Mouse (Mus musculus) megakaryocyte-erythroid progenitor cell, adult 5 weeks (primary cell): ENCODE data around the gene Stmn1. TPM values are rescaled to one million over a fixed set of nuclear protein-coding genes. Genes with fewer than 3 reads are reported as not detected.

ENCODE experiments used
- polyA plus RNA-seq: library from polyadenylated mRNA; stranded (reverse); fragments of >175 nt; gene quantifications from 2 replicates; pipeline ENCODE4 v1.2.3, GENCODE M21; 2012

Gene Stmn1
- polyA plus RNA-seq: 421 and 705 TPM in 2 replicates

GRCm38 (mm10) chr4:134468215-134468575 lies at the start of gene Stmn1:
Gene Stmn1 (plus strand): TSS chr4:134468320.

GRCm38 (mm10) chr4:134496595-134497210 lies 28.6 kb downstream of the Stmn1 start, which contains the start of gene Paqr7:
Gene Paqr7 (plus strand): TSS chr4:134496697.

GRCm38 (mm10) chr4:134510845-134511411 lies 42.8 kb downstream of the Stmn1 start, which contains the start of gene Aunip:
Gene Aunip (plus strand): TSS chr4:134510999.

Other genes starting within 250 kb of the Stmn1 start
- gene Catsper4, start 240.9 kb upstream of the Stmn1 start, polyA plus RNA-seq: not detected in 2 replicates
- 0.23 and 0.50 TPM in 2 replicates for gene Cnksr1, start 229.9 kb upstream of the Stmn1 start, polyA plus RNA-seq
- 0.10 and 0.25 TPM in 2 replicates for gene E130218I03Rik, start 224.7 kb upstream of the Stmn1 start, polyA plus RNA-seq
- gene Zfp593, start 222.7 kb upstream of the Stmn1 start, polyA plus RNA-seq: 60.4 and 65.0 TPM in 2 replicates
- not detected in 2 replicates for gene Gm30191, start 221.4 kb upstream of the Stmn1 start, polyA plus RNA-seq
- gene Grrp1, start 214.2 kb upstream of the Stmn1 start, polyA plus RNA-seq: 0.43 and 0.83 TPM in 2 replicates
- gene Pdik1l, start 180.4 kb upstream of the Stmn1 start, polyA plus RNA-seq: 1.9 and 3.0 TPM in 2 replicates
- not detected in 2 replicates for gene Trim63, start 153.2 kb upstream of the Stmn1 start, polyA plus RNA-seq
- gene Slc30a2, start 125.1 kb upstream of the Stmn1 start, polyA plus RNA-seq: 0.09 and 0.11 TPM in 2 replicates
- gene Extl1, start 84.5 kb upstream of the Stmn1 start, polyA plus RNA-seq: 0.08 TPM in 1 of 2 replicates, not detected in the other
- gene Pafah2, start 72.0 kb upstream of the Stmn1 start, polyA plus RNA-seq: 9.7 and 16.6 TPM in 2 replicates
- 11.8 and 24.3 TPM in 2 replicates for gene Paqr7, start 28.4 kb downstream of the Stmn1 start, polyA plus RNA-seq
- gene Aunip, start 42.7 kb downstream of the Stmn1 start, polyA plus RNA-seq: 10.7 and 16.3 TPM in 2 replicates
- 40.5 and 43.7 TPM in 2 replicates for gene Mtfr1l, start 67.1 kb downstream of the Stmn1 start, polyA plus RNA-seq
- 40.5 and 40.7 TPM in 2 replicates for gene Selenon, start 83.8 kb downstream of the Stmn1 start, polyA plus RNA-seq
- 16.9 and 25.1 TPM in 2 replicates for gene Man1c1, start 236.0 kb downstream of the Stmn1 start, polyA plus RNA-seq